Mouse (Mus musculus) lung, embryonic 14.5 days (tissue): ENCODE measurements around the gene Arxes1. TPM values are rescaled to one million over a fixed set of nuclear protein-coding genes. Genes with fewer than 3 reads are reported as not detected.
A peak's percentile ranks its signal among the peaks of the same experiment; 100 is the strongest.

ENCODE experiments used
- ATAC-seq: fragments of 200-750 bp; cut with Nextera tagmentation; 2 replicates; pipeline ENCODE4 v1.8.0; 2017; ENCODE audit warnings: mild to moderate bottlenecking, moderate TSS enrichment, moderate library complexity; ENCODE audit not compliant: insufficient read depth
- DNase-seq: peaks from one replicate; pipeline ENCODE4 v3.0.0-alpha.2; 2015
- H3K27ac ChIP-seq: fragments of 300-500 bp; sonication (generic); 2 replicates; pipeline ENCODE4 v1.5.1; 2014; ENCODE audit warnings: low read depth, mild to moderate bottlenecking, moderate library complexity
- H3K27me3 ChIP-seq: fragments of 300-500 bp; sonication (generic); 2 replicates; pipeline ENCODE4 v1.6.1; 2014; ENCODE audit warnings: low read length, control low read depth; ENCODE audit not compliant: insufficient read depth
- H3K36me3 ChIP-seq: fragments of 300-500 bp; sonication (generic); 2 replicates; pipeline ENCODE4 v1.6.1; 2014; ENCODE audit warnings: control low read depth; ENCODE audit not compliant: insufficient read depth
- H3K4me1 ChIP-seq: fragments of 300-500 bp; sonication (generic); 2 replicates; pipeline ENCODE4 v1.6.1; 2014; ENCODE audit warnings: antibody characterized with exemption, control low read depth; ENCODE audit not compliant: insufficient read depth
- H3K4me2 ChIP-seq: fragments of 300-500 bp; sonication (generic); 2 replicates; pipeline ENCODE4 v1.6.1; 2014; ENCODE audit warnings: mild to moderate bottlenecking
- H3K4me3 ChIP-seq: fragments of 300-500 bp; sonication (generic); 2 replicates; pipeline ENCODE4 v1.5.1; 2014; ENCODE audit warnings: low read depth, low read length
- H3K9ac ChIP-seq: fragments of 300-500 bp; sonication (generic); 2 replicates; pipeline ENCODE4 v1.6.1; 2014
- H3K9me3 ChIP-seq: fragments of 300-500 bp; sonication (generic); 2 replicates; pipeline ENCODE4 v1.6.1; 2016; ENCODE audit warnings: low read depth, low read length, control low read depth
- CTCF ChIP-seq: IDR thresholded peaks from 2 replicates; pipeline ENCODE4 v1.5.1; 2016; ENCODE audit warnings: antibody characterized with exemption, low read depth
- WGBS: fragments of 180-500 bp; shearing (Covaris S2); extraction: QIAGEN DNeasy Blood & Tissue Kit; methylation state at CpG from one replicate; pipeline ENCODE4 v1.1.7; 2014; 5-methylcytosine and 5-hydroxymethylcytosine counted together
- polyA plus RNA-seq: library from polyadenylated mRNA; unstranded; fragments of >200 nt; fragmentation: Nextera tagmentation; extraction: Ambion mirVana; gene quantifications from 2 replicates; pipeline ENCODE4 v1.2.1, GENCODE M21; 2014

Arxes1 gene
- polyA plus RNA-seq, 1 experiment from 2014 or later: 32.9 TPM

- Histone ChIP-seq H3K4me2 (no peak overlapping the region), H3K27ac (no peak overlapping the region), H3K36me3 (no peaks in the 10 kb centered on the region), H3K27me3 (no peaks in the 10 kb centered on the region), H3K4me3 (no peak overlapping the region), H3K9me3 (no peaks in the 10 kb centered on the region), H3K9ac (no peak overlapping the region), H3K4me1 (no peaks in the 10 kb centered on the region)
- ATAC-seq: no peak
- 37% methylated on average over 4 of the region's 5 CpGs for WGBS
- no peak for TF ChIP-seq CTCF
- DNase-seq: no peak
Measured at GRCm38 (mm10) chrX:136007199-136007843, 25.8 kb upstream of the Arxes1 start.

GRCm38 (mm10) chrX:136014392-136014791 is 18.8 kb upstream of the Arxes1 start:
- WGBS: 22% methylated on average over 2 of the region's 2 CpGs
- 0 out of 2 replicates have a peak, but pooled peaks cover 3% of the 10 kb centered on the region for H3K4me1 ChIP-seq
- H3K4me3 ChIP-seq: no peak overlapping the region
- no peak overlapping the region; the same call in 1 of the 2 replicates for H3K27ac ChIP-seq
- H3K9ac ChIP-seq: no peak overlapping the region
- no peaks in the 10 kb centered on the region for H3K36me3 ChIP-seq
- no peaks in the 10 kb centered on the region for H3K27me3 ChIP-seq
- DNase-seq (peak; percentile 78), ATAC-seq (peak; percentile 81)
- TF ChIP-seq CTCF: no peak
- H3K4me2 ChIP-seq: no peak overlapping the region
- H3K9me3 ChIP-seq: no peaks in the 10 kb centered on the region

GRCm38 (mm10) chrX:136030331-136030730 is 2.8 kb upstream of the Arxes1 start:
- H3K36me3 ChIP-seq: no peaks in the 10 kb centered on the region
- DNase-seq (no peak), ATAC-seq (no peak)
- no peak overlapping the region for H3K4me2 ChIP-seq
- no peaks in the 10 kb centered on the region for H3K27me3 ChIP-seq
- WGBS: 53% methylated on average over 1 of the region's 1 CpGs
- H3K9me3 ChIP-seq: no peaks in the 10 kb centered on the region
- no peak for TF ChIP-seq CTCF
- no peak overlapping the region for H3K4me3 ChIP-seq
- H3K27ac ChIP-seq: no peak overlapping the region
- H3K4me1 ChIP-seq: no peaks in the 10 kb centered on the region
- no peak overlapping the region for H3K9ac ChIP-seq

- no peak for ATAC-seq
- Histone ChIP-seq H3K4me3 (no peak overlapping the region), H3K9ac (no peak overlapping the region), H3K27ac (no peak overlapping the region), H3K27me3 (no peaks in the 10 kb centered on the region), H3K4me2 (no peak overlapping the region), H3K36me3 (no peaks in the 10 kb centered on the region), H3K4me1 (no peaks in the 10 kb centered on the region), H3K9me3 (no peaks in the 10 kb centered on the region)
- WGBS: 88% methylated on average over 1 of the region's 1 CpGs
- DNase-seq: no peak
- no peak for TF ChIP-seq CTCF
Measured at GRCm38 (mm10) chrX:136043726-136044125, 10.6 kb downstream of the Arxes1 start.

GRCm38 (mm10) chrX:136047528-136047927 is 14.4 kb downstream of the Arxes1 start:
- Histone ChIP-seq H3K9me3 (no peaks in the 10 kb centered on the region), H3K4me1 (no peaks in the 10 kb centered on the region), H3K9ac (no peak overlapping the region), H3K36me3 (no peaks in the 10 kb centered on the region), H3K27me3 (no peaks in the 10 kb centered on the region), H3K27ac (no peak overlapping the region), H3K4me3 (no peak overlapping the region), H3K4me2 (no peak overlapping the region)
- TF ChIP-seq CTCF: peak; percentile 76
- DNase-seq (peak; percentile 90), ATAC-seq (peak; percentile 69; the same call in 1 of the 2 replicates)
- 17% methylated on average over 5 of the region's 5 CpGs for WGBS

- Histone ChIP-seq H3K9me3 (no peaks in the 10 kb centered on the region), H3K4me1 (no peaks in the 10 kb centered on the region), H3K4me3 (no peak overlapping the region), H3K4me2 (no peak overlapping the region), H3K27ac (no peak overlapping the region), H3K27me3 (no peaks in the 10 kb centered on the region), H3K36me3 (no peaks in the 10 kb centered on the region), H3K9ac (no peak overlapping the region)
- no peak for ATAC-seq
- 65% methylated on average over 2 of the region's 2 CpGs for WGBS
- no peak for TF ChIP-seq CTCF
- DNase-seq: no peak
Measured at GRCm38 (mm10) chrX:136051219-136051618, 18.1 kb downstream of the Arxes1 start.

- ATAC-seq: 0 out of 2 replicates have a peak, but pooled peaks have one; percentile 24
- no peak overlapping the region for H3K4me3 ChIP-seq
- no peaks in the 10 kb centered on the region for H3K27me3 ChIP-seq
- no peaks in the 10 kb centered on the region for H3K9me3 ChIP-seq
- no peak for TF ChIP-seq CTCF
- no peaks in the 10 kb centered on the region for H3K4me1 ChIP-seq
- H3K9ac ChIP-seq: no peak overlapping the region
- WGBS: 56% methylated on average over 1 of the region's 1 CpGs
- no peak overlapping the region for H3K4me2 ChIP-seq
- no peaks in the 10 kb centered on the region for H3K36me3 ChIP-seq
- H3K27ac ChIP-seq: no peak overlapping the region
- DNase-seq: peak; percentile 20
Measured at GRCm38 (mm10) chrX:136060698-136061097, 27.5 kb downstream of the Arxes1 start.
